Mouse (Mus musculus): ENCODE measurements around the gene Gm17324.

The Gm17324 gene

GRCm38 (mm10) chr9:78473588-78473987, 25.0 kb upstream of the Gm17324 start:
- ATAC-seq (ENCODE audit: insufficient number of reproducible peaks, low FRiP score, low TSS enrichment): no peak

DNA sequence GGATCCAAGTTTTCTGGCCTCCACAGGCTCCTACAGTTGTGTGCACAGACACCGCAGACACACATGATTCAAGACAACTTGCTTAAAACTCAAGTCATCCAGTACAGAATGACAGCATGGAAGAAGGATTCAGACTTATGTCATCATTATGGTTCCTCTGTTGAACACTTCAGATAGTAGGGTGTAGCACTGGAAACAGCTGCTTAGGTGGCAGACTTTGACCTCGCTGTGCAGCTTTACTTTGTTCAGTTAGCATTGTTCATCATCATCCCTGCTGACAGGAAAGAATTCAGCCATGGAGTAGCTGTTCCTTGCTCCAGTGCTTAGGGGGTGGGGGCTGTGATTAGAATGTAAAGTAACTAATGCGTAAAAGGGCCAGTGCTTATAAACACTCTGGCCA, 17.1 kb upstream of the Gm17324 start:
- no peak for ATAC-seq (ENCODE audit: insufficient number of reproducible peaks, low FRiP score, low TSS enrichment)

GRCm38 (mm10) chr9:78463337-78463736, 14.8 kb upstream of the Gm17324 start:
- ATAC-seq (ENCODE audit: insufficient number of reproducible peaks, low FRiP score, low TSS enrichment): no peak

- no peak for ATAC-seq (ENCODE audit: insufficient number of reproducible peaks, low FRiP score, low TSS enrichment)
Measured at GRCm38 (mm10) chr9:78457026-78457425, 8.4 kb upstream of the Gm17324 start.

GRCm38 (mm10) chr9:78451382-78451781, 2.8 kb upstream of the Gm17324 start:
- no peak for ATAC-seq (ENCODE audit: insufficient number of reproducible peaks, low FRiP score, low TSS enrichment)

GRCm38 (mm10) chr9:78450404-78450803, 1.8 kb upstream of the Gm17324 start:
- ATAC-seq (ENCODE audit: insufficient number of reproducible peaks, low FRiP score, low TSS enrichment): no peak

DNA sequence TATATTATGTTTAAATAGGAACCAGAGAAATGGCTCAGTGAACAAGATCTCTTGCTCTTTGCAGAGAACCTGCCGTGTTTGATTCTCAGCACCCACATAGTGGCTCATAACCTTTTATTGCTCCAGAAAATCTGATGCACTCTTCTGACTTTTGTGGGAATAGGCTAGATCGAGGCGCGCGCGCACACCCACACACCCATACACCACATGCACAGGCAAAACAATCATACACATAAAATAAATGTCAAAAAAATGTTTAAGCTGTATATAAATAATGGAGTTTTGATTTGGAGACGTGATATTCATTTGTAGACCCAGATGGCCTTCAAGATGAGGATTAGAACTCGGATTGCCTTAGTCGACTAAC, 997 bp downstream of the Gm17324 start:
- ATAC-seq (ENCODE audit: insufficient number of reproducible peaks, low FRiP score, low TSS enrichment): no peak

GRCm38 (mm10) chr9:78442579-78443392, 5.8 kb downstream of the Gm17324 start, which contains the start of gene Cgas:
Gene Cgas (minus strand): TSS chr9:78443237.
- no peak for ATAC-seq (ENCODE audit: insufficient number of reproducible peaks, low FRiP score, low TSS enrichment)

GRCm38 (mm10) chr9:78442237-78442578, 6.4 kb downstream of the Gm17324 start:
- ATAC-seq (ENCODE audit: insufficient number of reproducible peaks, low FRiP score, low TSS enrichment): no peak

DNA sequence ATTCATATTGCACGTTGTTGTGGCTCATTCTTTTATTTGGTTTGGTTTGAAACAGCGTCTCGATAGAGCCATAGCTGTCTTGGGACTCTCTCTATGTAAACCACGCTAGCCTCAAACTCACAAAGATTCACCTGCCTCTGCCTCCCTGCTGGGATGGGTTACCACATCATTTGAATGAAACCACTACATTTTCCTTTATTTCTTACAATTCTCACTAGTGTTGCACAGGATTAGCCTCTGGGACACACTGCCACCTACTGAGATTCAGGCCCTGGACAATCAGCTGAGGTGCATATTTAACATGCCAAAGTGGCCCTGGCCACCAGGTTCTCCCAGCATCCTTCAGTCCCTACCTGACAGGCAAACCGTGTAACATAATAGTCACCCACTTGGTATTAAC, 9.2 kb downstream of the Gm17324 start:
- ATAC-seq (ENCODE audit: insufficient number of reproducible peaks, low FRiP score, low TSS enrichment): no peak

- ATAC-seq (ENCODE audit: insufficient number of reproducible peaks, low FRiP score, low TSS enrichment): no peak
Measured at GRCm38 (mm10) chr9:78432471-78432870, 16.1 kb downstream of the Gm17324 start.

DNA sequence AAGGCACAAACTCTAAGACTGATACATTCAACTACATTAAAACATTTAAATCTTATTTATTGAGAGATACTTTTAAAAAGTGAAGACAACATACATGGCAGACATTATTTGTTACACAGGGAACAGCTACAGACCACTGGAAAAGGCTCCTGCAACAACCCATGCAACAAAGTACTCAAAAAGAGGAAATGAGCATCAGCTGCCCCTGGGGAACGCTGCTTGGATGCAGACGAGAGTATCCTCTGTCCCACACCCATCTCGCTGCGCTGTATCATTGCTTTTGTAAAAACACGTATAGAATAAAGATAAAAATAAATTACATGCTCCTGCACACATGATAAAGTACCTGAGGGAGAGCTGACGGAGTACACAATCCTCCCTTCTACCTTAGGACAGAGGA, 18.1 kb downstream of the Gm17324 start:
- no peak for ATAC-seq (ENCODE audit: insufficient number of reproducible peaks, low FRiP score, low TSS enrichment)

- ATAC-seq (ENCODE audit: insufficient number of reproducible peaks, low FRiP score, low TSS enrichment): no peak
Measured at GRCm38 (mm10) chr9:78429551-78429950, 19.0 kb downstream of the Gm17324 start.

GRCm38 (mm10) chr9:78428870-78429432, 19.6 kb downstream of the Gm17324 start:
- ATAC-seq (ENCODE audit: insufficient number of reproducible peaks, low FRiP score, low TSS enrichment): no peak

DNA sequence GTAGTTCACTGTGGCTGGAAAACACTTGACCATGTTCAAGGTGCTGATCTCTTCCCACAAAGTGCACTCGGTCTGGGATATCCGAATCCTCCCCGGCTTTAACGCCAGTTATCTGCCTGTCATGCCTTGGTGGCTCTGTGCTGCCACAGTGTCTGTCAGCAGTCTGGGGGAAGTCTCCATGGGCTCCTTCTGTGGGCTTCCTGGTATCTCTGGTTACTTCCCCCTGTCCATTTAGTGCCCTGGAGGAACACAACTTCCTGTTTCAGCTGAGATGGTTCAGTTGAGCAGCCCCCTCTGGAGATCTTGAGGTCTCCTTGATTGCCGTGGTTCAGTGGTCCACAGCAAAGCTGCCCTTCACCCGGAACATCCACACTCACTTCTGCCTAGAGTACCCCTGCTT, 20.4 kb downstream of the Gm17324 start:
- ATAC-seq (ENCODE audit: insufficient number of reproducible peaks, low FRiP score, low TSS enrichment): no peak

- no peak for ATAC-seq (ENCODE audit: insufficient number of reproducible peaks, low FRiP score, low TSS enrichment)
Measured at GRCm38 (mm10) chr9:78427362-78427781, 21.2 kb downstream of the Gm17324 start.

- no peak for ATAC-seq (ENCODE audit: insufficient number of reproducible peaks, low FRiP score, low TSS enrichment)
Measured at GRCm38 (mm10) chr9:78401596-78401995, 47.0 kb downstream of the Gm17324 start.

DNA sequence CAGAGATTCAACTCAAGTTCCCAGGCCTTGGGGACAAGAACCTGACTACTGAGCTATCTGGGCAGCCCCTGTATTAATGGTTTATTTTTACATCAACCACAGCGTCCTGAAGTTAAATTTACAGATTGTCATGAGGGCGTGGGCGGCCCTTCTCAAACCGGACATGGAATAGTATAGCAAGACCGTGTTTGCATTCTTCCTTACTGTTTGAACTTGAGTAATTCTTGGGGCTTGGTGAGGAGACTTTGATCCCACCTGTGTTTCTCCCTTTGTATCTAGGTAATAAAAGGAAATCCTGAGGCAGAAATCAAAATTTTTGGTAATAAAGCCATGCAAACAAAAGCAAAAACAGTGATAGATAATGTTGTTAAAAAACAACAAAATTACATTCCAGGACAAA, 48.0 kb downstream of the Gm17324 start:
- no peak for ATAC-seq (ENCODE audit: insufficient number of reproducible peaks, low FRiP score, low TSS enrichment)

Measured in cerebellum, adult (tissue).